Mouse (Mus musculus) ES-CJ7 (cell line): Measurements from ENCODE around the gene Mmp17.

Experiments used
- DNase-seq: peaks from one replicate; pipeline ENCODE4 v3.0.0; 2011; ENCODE audit warnings: low read depth, low spot score

Mmp17 gene

DNA sequence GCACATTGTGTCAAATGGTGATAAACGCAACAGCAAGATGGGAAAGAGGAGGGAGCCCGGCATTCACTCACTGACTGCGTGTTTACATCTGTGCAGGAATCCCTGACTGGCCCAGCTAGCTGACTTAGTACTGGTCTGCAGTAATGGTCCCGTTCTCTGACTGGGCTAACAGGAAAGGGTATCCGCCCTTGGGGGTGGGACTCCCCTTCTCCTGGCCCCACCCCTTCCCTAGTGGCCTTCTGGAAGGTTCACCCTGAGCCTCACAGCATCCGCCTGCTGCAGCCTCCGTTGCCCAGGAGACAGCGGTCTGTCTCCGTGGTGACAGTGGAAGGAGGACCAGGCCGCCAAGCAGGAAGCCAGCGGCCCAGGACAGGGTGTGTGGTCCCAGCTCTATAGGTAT, 6.9 kb downstream of the Mmp17 start:
- DNase-seq: peak; percentile 51

- DNase-seq: peak; percentile 82
These were observed 10.4 kb downstream of the Mmp17 start for GRCm38 (mm10) chr5:129594116-129595114.

GRCm38 (mm10) chr5:129602071-129602487, 18.1 kb downstream of the Mmp17 start:
- peak; percentile 67 for DNase-seq

- DNase-seq: no peak
These were observed 23.5 kb downstream of the Mmp17 start for GRCm38 (mm10) chr5:129607476-129607875.

DNA sequence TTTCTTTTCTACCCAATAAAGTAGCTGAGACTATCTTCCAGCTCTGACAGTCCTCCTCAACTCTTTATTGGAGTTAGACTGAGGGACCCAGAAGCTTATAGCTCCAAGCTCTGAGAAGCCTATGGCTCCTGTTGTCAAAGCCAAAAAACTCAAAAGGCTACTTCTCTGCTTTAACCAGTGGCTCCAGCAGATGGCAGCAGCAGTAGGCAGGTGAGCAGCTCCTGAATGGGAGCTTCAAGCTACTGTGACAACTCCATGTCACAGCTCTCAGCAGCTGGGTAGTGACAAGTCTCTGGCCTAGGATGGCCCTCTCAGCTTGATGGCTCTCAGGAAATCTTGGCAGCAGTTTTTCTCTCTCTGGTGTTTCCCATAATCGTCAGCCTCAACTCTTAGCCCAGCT, 27.1 kb downstream of the Mmp17 start:
- peak; percentile 78 for DNase-seq

DNA sequence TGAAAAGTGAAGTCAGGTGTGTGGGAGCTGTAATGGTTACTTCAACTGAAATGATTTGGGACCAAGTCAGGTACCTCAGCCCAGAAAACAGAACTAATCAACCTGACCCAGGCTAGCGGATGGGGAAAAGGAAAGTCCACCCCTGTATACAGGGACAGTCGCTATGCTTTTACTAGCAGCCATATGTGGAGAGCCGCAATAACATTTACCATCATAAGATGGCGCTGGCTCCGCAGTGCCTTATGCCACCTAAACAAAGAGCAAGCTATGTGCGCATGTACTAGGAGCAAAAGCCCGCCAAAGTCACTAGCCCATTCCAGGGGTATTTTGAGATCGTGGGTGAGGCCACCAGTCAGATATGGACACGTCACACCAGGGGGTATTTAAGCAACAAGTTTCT, 36.6 kb downstream of the Mmp17 start:
- peak; percentile 13 for DNase-seq

- DNase-seq: no peak
These were observed 37.4 kb downstream of the Mmp17 start for GRCm38 (mm10) chr5:129621361-129621760.

DNA sequence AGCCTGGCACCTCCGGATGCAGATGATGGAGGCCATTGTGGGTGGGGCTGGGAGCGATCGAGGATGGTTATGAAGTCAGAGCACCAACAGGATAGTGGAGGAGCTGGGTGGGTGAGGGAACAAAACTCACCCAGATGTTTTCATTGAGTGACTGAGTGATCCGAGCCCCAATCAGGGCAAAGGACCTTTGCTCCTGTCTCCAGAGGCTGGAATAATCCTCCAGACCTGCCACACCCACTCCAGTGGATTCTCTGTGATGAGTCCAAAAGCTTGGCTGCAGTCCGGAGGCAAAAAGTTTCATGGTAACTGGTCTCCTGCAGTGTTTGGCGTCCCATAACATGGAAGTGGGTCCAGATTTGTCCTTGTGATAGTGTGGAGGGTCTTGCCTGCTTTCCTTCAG, 42.1 kb downstream of the Mmp17 start:
- DNase-seq: no peak

GRCm38 (mm10) chr5:129626586-129626985, 42.6 kb downstream of the Mmp17 start:
- DNase-seq: peak; percentile 19

GRCm38 (mm10) chr5:129632270-129633250, 48.6 kb downstream of the Mmp17 start:
- DNase-seq: peak; percentile 23

DNA sequence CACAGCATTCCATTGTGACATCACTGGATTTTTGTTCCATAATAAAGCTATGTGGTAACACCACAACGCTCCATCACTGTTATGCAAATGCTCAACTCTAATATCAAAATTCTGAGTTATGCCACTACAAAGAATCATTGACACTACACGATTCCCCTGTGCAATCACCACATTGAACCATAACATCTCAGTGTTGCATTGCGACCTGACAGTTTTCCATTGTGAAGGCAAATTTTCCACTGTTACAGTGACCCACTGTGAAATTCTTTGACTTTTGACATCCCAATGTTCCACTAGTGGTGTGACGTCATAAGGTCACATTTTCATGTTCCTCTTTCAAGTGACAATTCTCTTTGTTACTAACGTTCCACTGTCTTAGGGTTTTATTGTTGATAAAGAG, 66.9 kb downstream of the Mmp17 start:
- DNase-seq: no peak

GRCm38 (mm10) chr5:129657016-129657415, 73.0 kb downstream of the Mmp17 start:
- peak; percentile 24 for DNase-seq

DNA sequence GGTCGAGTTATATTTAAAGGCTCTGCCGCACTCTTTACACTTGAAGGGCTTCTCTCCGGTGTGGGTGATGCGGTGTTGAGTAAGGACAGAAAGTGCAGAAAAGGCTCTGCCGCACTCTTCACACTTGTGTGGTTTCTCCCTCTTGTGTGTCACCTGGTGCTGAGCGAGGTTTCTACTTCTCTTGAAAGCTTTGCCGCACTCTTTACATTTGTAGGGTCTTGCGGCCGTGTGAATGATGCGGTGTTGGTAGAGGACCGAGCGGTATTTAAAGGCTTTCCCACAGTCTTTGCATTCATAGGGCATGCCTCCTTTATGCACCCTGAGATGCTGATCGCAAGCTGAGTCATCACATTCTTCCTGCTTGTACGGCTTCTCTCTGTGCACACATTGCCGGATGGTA, 74.0 kb downstream of the Mmp17 start:
- peak; percentile 43 for DNase-seq
